Mouse (Mus musculus): ENCODE data around the gene Slain2. TPM values are rescaled to one million over a fixed set of nuclear protein-coding genes. Genes with fewer than 3 reads are reported as not detected.
A peak's percentile ranks its signal among the peaks of the same experiment; 100 is the strongest.

Slain2 gene
- polyA plus RNA-seq (2012; rRNA removed) (3.8 and 4.5 TPM in 2 replicates), polyA plus RNA-seq (2014; fragmentation: Nextera tagmentation; extraction: Ambion mirVana) (5.4 and 6.0 TPM in 2 replicates)

- H3K4me1 ChIP-seq (replicated peaks; ENCODE audit: control insufficient read depth in 2 of 2, insufficient read depth in 2 of 2, low read length in 1 of 2) = peaks cover 29 to 37% of the 10 kb centered on the region in 2 experiments
- peaks cover 10% of the 10 kb centered on the region for H3K27me3 ChIP-seq (ENCODE audit: control insufficient read depth, insufficient read depth, low read length)
- H3K27ac ChIP-seq = peak within 1 kb of the TSS; percentile 55
- WGBS (ENCODE audit: insufficient replicate concordance) = under 1% methylated on average over 83 of the region's 83 CpGs
- H3K4me3 ChIP-seq (ENCODE audit: insufficient read depth in 1 of 2, low read depth in 2 of 2, low read length in 2 of 2) = peak within 1 kb of the TSS; percentile 79 to 93
- no peaks in the 10 kb centered on the region for H3K36me3 ChIP-seq (replicated peaks; ENCODE audit: control insufficient read depth, insufficient read depth, low read depth)
- H3K4me2 ChIP-seq (ENCODE audit: low read depth) = peak within 1 kb of the TSS; percentile 98
- peak; percentile 80 for TF ChIP-seq CTCF (IDR thresholded peaks at IDR 0.05; ENCODE audit: low read depth)
- TF ChIP-seq EP300 (IDR thresholded peaks at IDR 0.05; ENCODE audit: low read depth) = no peak
- ATAC-seq (ENCODE audit: insufficient read depth) (peak; percentile 92), DNase-seq (ENCODE audit: low read depth in 3 of 3, low spot score in 3 of 3) (peak; percentile 88 to 93 (median 89))
- no peaks in the 10 kb centered on the region for H3K9me3 ChIP-seq (ENCODE audit: control insufficient read depth, low read length)
- H3K9ac ChIP-seq (replicated peaks) = peak within 1 kb of the TSS; percentile 93
These were observed at the start of gene Slain2 for GRCm38 (mm10) chr5:72913648-72914557. TSS of gene Slain2 (plus strand) at chr5:72914304.

- Histone ChIP-seq H3K4me2 (ENCODE audit: low read depth) (no peak overlapping the region), H3K36me3 (replicated peaks; ENCODE audit: control insufficient read depth, insufficient read depth, low read depth) (no peaks in the 10 kb centered on the region), H3K4me3 (ENCODE audit: insufficient read depth in 1 of 2, low read depth in 2 of 2, low read length in 2 of 2) (no peak overlapping the region), H3K27ac (no peak overlapping the region), H3K9ac (replicated peaks) (no peak overlapping the region), H3K27me3 (ENCODE audit: control insufficient read depth, insufficient read depth, low read length) (peaks cover 19% of the 10 kb centered on the region), H3K9me3 (ENCODE audit: control insufficient read depth, low read length) (no peaks in the 10 kb centered on the region), H3K4me1 (replicated peaks; ENCODE audit: control insufficient read depth in 2 of 2, insufficient read depth in 2 of 2, low read length in 1 of 2) (peaks cover 3 to 17% of the 10 kb centered on the region in 2 experiments; a peak in 2 of 4 replicates)
- 22% methylated on average over 3 of the region's 3 CpGs for WGBS (ENCODE audit: insufficient replicate concordance)
- DNase-seq (ENCODE audit: low read depth in 3 of 3, low spot score in 3 of 3) (no peak), ATAC-seq (ENCODE audit: insufficient read depth) (no peak)
- TF ChIP-seq CTCF (IDR thresholded peaks at IDR 0.05; ENCODE audit: low read depth) (no peak), EP300 (IDR thresholded peaks at IDR 0.05; ENCODE audit: low read depth) (no peak)
These were observed 49.4 kb upstream of the Slain2 start for GRCm38 (mm10) chr5:72864654-72865178.

GRCm38 (mm10) chr5:72866260-72866905 is 47.7 kb upstream of the Slain2 start:
- 44% methylated on average over 6 of the region's 6 CpGs for WGBS (ENCODE audit: insufficient replicate concordance)
- Histone ChIP-seq H3K4me3 (ENCODE audit: insufficient read depth in 1 of 2, low read depth in 2 of 2, low read length in 2 of 2) (no peak overlapping the region), H3K27ac (no peak overlapping the region)

GRCm38 (mm10) chr5:72867036-72867672 is 47.0 kb upstream of the Slain2 start:
- WGBS (ENCODE audit: insufficient replicate concordance) = 15% methylated on average over 16 of the region's 16 CpGs
- no peak overlapping the region for H3K27ac ChIP-seq
- H3K27me3 ChIP-seq (ENCODE audit: control insufficient read depth, insufficient read depth, low read length) = peaks cover 19% of the 10 kb centered on the region
- H3K9ac ChIP-seq (replicated peaks) = no peak overlapping the region
- no peaks in the 10 kb centered on the region for H3K9me3 ChIP-seq (ENCODE audit: control insufficient read depth, low read length)
- no peak for TF ChIP-seq CTCF (IDR thresholded peaks at IDR 0.05; ENCODE audit: low read depth)
- no peak for TF ChIP-seq EP300 (IDR thresholded peaks at IDR 0.05; ENCODE audit: low read depth)
- H3K4me1 ChIP-seq (replicated peaks; ENCODE audit: control insufficient read depth in 2 of 2, insufficient read depth in 2 of 2, low read length in 1 of 2) = peaks cover 3 to 17% of the 10 kb centered on the region in 2 experiments; a peak in 2 of 4 replicates
- no peaks in the 10 kb centered on the region for H3K36me3 ChIP-seq (replicated peaks; ENCODE audit: control insufficient read depth, insufficient read depth, low read depth)
- H3K4me3 ChIP-seq (ENCODE audit: insufficient read depth in 1 of 2, low read depth in 2 of 2, low read length in 2 of 2) = peak overlapping the region; percentile 59 to 62; a peak in 3 of 4 replicates
- H3K4me2 ChIP-seq (ENCODE audit: low read depth) = peak overlapping the region; percentile 76
- no peak for ATAC-seq (ENCODE audit: insufficient read depth)
- no peak for DNase-seq (ENCODE audit: low read depth in 3 of 3, low spot score in 3 of 3)

More at GRCm38 (mm10) chr5:72866260-72866905, 47.7 kb upstream of the Slain2 start:
- peaks cover 19% of the 10 kb centered on the region for H3K27me3 ChIP-seq (ENCODE audit: control insufficient read depth, insufficient read depth, low read length)
- no peaks in the 10 kb centered on the region for H3K36me3 ChIP-seq (replicated peaks; ENCODE audit: control insufficient read depth, insufficient read depth, low read depth)
- H3K4me1 ChIP-seq (replicated peaks; ENCODE audit: control insufficient read depth in 2 of 2, insufficient read depth in 2 of 2, low read length in 1 of 2) = peaks cover 3 to 17% of the 10 kb centered on the region in 2 experiments; a peak in 2 of 4 replicates
- no peak for DNase-seq (ENCODE audit: low read depth in 3 of 3, low spot score in 3 of 3)
- no peak for ATAC-seq (ENCODE audit: insufficient read depth)
- no peak overlapping the region for H3K9ac ChIP-seq (replicated peaks)
- H3K4me2 ChIP-seq (ENCODE audit: low read depth) = no peak overlapping the region; the same call in 1 of the 2 replicates
- TF ChIP-seq CTCF (IDR thresholded peaks at IDR 0.05; ENCODE audit: low read depth) (no peak), EP300 (IDR thresholded peaks at IDR 0.05; ENCODE audit: low read depth) (no peak)
- no peaks in the 10 kb centered on the region for H3K9me3 ChIP-seq (ENCODE audit: control insufficient read depth, low read length)
